Mouse (Mus musculus) gonadal fat pad, adult 2 months (tissue): ENCODE results near the gene Gm21118. TPM values are rescaled to one million over a fixed set of nuclear protein-coding genes. Genes with fewer than 3 reads are reported as not detected.
"Not testable (repeated sequence)": the region's sequence is repeated elsewhere in the genome, so short reads cannot be mapped to it uniquely, and the experiment has no call there.

Source experiments
- DNase-seq: peaks from one replicate; pipeline ENCODE4 v3.0.0-alpha.2; 2012; ENCODE audit warnings: low read depth
- polyA plus RNA-seq: library from polyadenylated mRNA; depleted of rRNA; stranded (reverse); fragments of >200 nt; gene quantifications from 2 replicates; pipeline ENCODE4 v1.2.3, GENCODE M21; 2012; rRNA removed

Gm21118 gene
- not detected in 2 replicates for polyA plus RNA-seq

GRCm38 (mm10) chrY:70273542-70273941, at the start of gene Gm21118:
Gm21118 (minus strand) TSS chrY:70273642.
- DNase-seq = not testable (repeated sequence)

GRCm38 (mm10) chrY:70303187-70303586, 29.7 kb upstream of the Gm21118 start, which contains the start of the genes Gm29423 and Gm29644:
Gm29423 (minus strand) TSS chrY:70303287.
Gm29644 (minus strand) TSS chrY:70303343.
- DNase-seq = not testable (repeated sequence)

Other genes with a start within 250 kb of the Gm21118 start
- gene Gm29423, start 29.6 kb upstream of the Gm21118 start, polyA plus RNA-seq = not detected in 2 replicates
- gene Gm29644, start 29.7 kb upstream of the Gm21118 start, polyA plus RNA-seq = not detected in 2 replicates
- gene Gm20888, start 168.2 kb upstream of the Gm21118 start, polyA plus RNA-seq = not detected in 2 replicates